Mouse (Mus musculus): ENCODE measurements around the gene Mrc2. TPM values are rescaled to one million over a fixed set of nuclear protein-coding genes. Genes with fewer than 3 reads are reported as not detected.

Mrc2 gene
- total RNA-seq, 1 experiment from 2014 or later: not detected

DNA sequence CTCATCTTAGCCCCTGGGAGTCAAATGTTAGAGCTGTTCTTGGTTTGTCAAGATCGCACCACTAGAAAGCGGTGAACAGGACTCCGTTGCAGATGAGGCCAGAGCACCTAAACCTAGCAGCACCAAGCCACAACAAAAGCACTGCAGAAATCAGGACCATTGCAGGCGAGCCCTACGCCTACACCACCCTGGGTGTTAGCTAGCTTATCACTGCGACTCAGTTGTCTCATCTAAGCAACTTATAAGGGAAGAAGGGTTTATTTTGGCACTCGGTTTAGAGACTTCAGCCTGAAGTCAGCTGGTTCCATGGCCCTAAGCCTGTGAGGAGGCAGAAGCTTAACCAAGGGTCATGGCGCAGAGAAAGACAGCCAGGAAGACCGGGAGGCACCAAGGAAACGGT is 3.6 kb downstream of the Mrc2 start:
- ATAC-seq (replicated peaks; ENCODE audit: low read depth, poor library complexity, severe bottlenecking): no peak

DNA sequence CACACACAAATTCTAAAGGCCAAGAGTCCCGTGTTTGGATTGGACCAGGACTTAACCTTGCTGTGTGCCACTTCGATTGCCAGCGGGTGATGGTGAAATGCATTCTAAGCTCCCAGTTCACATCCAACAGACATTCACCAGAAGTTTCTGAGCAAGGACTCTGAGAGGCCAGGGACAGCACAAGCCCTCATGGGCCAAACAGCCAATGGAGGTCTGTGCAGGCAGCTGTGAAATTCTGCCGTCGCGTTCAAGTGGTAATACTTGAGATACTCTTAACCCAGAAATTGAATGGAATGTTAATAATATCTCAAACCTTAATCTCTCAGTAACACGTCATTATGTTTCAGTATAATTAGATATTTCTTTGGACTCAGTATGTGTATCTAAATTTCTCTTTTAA is 17.8 kb downstream of the Mrc2 start:
- ATAC-seq (replicated peaks; ENCODE audit: low read depth, poor library complexity, severe bottlenecking): no peak

DNA sequence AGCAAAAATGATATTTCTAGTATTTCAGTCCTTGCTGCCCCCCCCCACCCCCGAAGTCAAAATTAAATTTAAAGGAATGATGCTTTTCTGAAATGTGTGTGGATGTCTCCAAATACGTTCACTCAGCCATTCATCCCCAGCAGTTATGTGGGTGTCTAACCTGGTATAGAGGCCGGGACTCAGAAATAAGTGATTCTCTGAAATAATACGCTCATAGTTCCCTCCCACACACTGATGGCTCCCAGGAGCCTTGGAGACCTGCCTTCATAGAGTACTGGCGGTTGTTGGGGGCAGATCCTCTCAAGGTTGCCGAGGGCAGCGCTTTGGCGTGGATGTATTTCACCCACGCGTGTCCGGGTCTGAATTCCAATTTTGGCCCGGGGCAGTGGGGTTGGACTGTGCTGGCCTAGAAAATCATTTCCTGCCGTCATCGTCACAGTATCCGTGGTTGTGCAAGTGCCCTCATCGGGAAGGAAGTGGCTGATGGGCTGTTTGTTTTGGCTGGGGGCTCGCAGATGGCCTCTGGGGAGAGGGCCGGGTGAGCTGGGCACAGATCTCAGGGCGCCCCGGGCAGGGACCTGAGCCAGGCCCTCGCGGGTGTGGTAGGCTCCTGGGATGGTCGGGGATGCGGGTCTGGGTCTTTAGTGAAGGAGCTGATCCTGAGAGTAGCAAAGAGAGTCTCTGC is 19.0 kb downstream of the Mrc2 start:
- ATAC-seq (replicated peaks; ENCODE audit: low read depth, poor library complexity, severe bottlenecking): peak; percentile 85

DNA sequence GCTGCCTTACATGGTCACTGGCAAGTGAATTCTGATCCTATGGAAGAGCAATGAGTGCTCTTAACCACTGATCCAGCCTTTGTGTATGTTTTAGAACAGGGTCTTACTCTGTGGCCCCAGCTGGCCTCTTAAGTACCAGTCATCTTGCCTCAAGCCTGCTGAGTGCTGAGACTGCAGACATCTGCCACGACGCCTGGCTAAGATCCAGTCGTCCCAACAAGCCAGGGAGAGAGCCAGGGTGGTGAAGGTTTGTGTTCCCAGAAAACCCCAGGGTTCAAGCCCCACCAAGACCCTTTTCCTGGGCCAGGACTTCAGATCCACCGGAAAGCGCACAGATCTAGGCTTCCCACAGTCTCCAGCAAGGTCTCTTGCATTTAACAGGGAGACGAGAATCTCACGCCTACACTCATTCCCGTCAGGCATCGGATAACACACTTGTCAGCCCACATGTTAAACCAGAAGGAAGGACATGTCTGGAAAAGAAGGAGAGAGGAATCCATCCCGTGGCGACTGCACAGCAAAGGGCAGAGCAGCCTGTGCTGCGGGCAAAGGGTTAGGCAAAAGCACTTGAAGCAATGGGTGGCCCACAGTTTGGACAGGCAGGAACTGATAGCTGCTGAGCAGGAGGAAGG is 20.0 kb downstream of the Mrc2 start:
- no peak for ATAC-seq (replicated peaks; ENCODE audit: low read depth, poor library complexity, severe bottlenecking)

DNA sequence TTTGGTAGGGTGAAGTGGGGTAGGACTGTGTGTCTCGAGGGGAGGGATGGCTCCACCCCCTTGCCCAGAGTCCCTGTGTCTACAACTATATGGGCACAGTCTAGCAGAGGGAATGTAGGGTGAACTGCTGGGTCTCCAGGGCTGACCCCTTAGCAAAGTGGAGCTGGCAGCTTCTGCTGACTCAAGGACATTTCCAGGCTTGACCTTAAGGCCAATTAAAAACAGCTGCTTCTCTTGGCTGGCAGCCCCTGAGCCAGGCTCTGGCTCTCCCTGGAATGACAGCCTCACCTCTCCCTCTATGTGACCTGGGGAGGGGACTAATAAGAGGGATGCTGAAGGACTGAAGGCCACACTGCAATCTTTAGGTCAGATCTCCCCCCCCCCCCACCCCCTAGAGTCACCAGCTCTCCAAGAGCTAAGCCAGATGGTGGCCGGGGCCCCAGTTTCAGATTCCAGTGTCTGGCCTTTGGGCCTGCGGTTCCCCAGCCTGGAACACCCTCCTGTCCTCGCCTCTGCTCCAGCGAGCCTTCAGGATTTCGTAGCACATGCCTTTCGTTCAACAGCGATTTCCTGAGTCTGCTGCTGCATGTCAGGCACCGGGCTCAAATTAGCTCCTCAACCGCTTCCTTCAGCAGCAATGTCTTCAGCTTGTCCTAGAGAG is 20.7 kb downstream of the Mrc2 start:
- peak; percentile 38; the same call in 1 of the 2 replicates for ATAC-seq (replicated peaks; ENCODE audit: low read depth, poor library complexity, severe bottlenecking)

GRCm38 (mm10) chr11:105313633-105314014 is 21.2 kb downstream of the Mrc2 start:
- ATAC-seq (replicated peaks; ENCODE audit: low read depth, poor library complexity, severe bottlenecking): no peak

GRCm38 (mm10) chr11:105315296-105315695 is 22.9 kb downstream of the Mrc2 start:
- no peak for ATAC-seq (replicated peaks; ENCODE audit: low read depth, poor library complexity, severe bottlenecking)

- no peak for ATAC-seq (replicated peaks; ENCODE audit: low read depth, poor library complexity, severe bottlenecking)
These were observed 23.7 kb downstream of the Mrc2 start for GRCm38 (mm10) chr11:105316121-105316520.

- ATAC-seq (replicated peaks; ENCODE audit: low read depth, poor library complexity, severe bottlenecking): no peak
These were observed 25.3 kb downstream of the Mrc2 start for GRCm38 (mm10) chr11:105317769-105318168.

- no peak for ATAC-seq (replicated peaks; ENCODE audit: low read depth, poor library complexity, severe bottlenecking)
These were observed 28.6 kb downstream of the Mrc2 start for GRCm38 (mm10) chr11:105321090-105321489.

DNA sequence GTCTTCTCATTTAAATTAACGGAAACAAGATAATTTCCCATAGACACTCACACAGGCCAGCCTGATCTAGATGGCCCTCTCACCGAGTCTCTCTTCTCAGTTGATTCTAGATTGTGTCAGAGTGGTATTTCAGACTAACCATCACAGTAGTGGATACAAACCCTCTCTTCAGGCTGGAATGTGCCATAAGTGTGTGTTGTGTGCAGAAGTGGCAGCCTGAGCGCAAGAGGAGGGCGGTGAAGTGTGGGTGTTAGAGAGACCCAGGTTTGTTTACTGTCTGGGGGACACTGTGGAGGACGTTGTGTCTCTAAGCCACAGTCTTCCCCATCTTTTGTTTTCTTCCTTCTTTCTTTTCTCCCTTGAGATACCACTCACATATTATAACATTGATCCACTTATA is 31.1 kb downstream of the Mrc2 start:
- no peak for ATAC-seq (replicated peaks; ENCODE audit: low read depth, poor library complexity, severe bottlenecking)

- ATAC-seq (replicated peaks; ENCODE audit: low read depth, poor library complexity, severe bottlenecking): no peak
These were observed 34.7 kb downstream of the Mrc2 start for GRCm38 (mm10) chr11:105327101-105327500.

- no peak for ATAC-seq (replicated peaks; ENCODE audit: low read depth, poor library complexity, severe bottlenecking)
These were observed 37.5 kb downstream of the Mrc2 start for GRCm38 (mm10) chr11:105329962-105330361.

DNA sequence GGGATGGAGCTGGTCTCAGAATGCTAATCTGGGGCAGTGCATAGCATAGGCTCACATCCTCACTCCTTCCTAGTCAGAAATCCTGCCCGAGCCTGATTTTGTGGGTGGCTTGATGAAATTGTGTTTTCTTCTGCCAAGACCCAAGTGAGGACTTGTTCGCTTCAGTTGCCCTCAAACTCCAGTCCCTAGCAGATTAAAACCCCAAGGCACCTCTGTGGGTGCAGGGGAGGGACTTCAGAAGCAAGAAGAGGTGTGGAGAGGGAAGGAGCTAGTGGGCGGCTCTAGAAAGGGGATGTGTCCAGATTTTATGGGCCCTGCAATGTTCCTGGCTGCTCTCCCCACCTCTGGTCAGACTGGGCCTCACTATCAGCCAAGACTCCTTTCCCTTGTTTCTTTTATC is 38.7 kb downstream of the Mrc2 start:
- no peak for ATAC-seq (replicated peaks; ENCODE audit: low read depth, poor library complexity, severe bottlenecking)

DNA sequence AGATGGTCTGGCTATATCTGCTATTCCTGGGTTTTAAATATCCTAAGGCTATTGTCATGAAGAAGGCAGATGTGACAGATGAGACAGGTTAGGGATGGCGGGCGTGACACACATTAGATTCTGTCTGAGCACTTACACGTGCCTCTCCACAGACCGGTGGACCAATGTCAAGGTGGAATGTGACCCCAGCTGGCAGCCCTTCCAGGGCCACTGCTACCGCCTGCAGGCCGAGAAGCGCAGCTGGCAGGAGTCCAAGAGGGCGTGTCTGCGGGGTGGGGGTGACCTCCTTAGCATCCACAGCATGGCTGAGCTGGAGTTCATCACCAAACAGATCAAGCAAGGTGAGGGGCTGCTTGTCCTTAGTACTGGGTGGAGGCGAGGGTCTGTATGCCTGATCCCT is 39.3 kb downstream of the Mrc2 start:
- ATAC-seq (replicated peaks; ENCODE audit: low read depth, poor library complexity, severe bottlenecking): no peak

GRCm38 (mm10) chr11:105332468-105332867 is 40.0 kb downstream of the Mrc2 start:
- ATAC-seq (replicated peaks; ENCODE audit: low read depth, poor library complexity, severe bottlenecking): peak; percentile 69

DNA sequence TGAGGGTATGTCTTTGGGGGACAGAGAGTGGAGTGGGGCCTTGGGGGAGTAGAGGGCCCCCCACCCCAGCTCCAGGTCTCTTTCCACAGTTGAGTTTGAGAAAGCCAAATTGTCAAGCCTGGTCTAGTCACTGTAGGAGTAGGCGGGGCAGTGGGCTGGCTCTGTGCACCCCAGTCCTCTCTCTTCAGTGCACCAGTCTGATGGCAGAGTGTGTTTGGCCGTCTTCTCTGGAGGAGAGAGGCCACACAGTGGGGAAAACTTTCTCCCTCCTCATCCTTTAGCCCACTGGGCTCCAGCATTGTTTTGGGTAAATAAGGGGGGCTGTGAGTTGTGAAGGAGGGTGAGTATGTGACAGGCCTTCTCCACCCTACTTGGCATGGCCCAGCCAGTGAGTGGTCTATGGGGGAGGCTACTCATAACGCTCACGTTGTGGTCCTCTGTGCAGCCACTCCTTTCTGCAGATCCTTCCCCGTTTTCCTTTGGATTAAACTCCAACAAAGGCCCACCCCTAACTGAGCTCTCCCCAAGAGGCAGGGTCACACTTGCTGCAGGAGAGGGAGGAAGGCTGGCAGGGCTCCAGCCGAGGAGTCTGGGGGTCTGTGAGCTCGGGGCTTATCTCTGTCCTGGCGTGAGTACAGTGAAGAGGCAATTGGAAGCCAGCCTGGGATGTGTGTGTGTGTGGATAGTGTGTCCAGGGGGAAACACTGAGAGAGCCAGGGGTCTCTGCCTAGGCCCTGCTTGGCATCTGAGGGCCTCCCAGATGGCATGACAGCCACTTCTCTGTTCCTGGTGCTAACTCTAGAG is 41.6 kb downstream of the Mrc2 start:
- no peak for ATAC-seq (replicated peaks; ENCODE audit: low read depth, poor library complexity, severe bottlenecking)

DNA sequence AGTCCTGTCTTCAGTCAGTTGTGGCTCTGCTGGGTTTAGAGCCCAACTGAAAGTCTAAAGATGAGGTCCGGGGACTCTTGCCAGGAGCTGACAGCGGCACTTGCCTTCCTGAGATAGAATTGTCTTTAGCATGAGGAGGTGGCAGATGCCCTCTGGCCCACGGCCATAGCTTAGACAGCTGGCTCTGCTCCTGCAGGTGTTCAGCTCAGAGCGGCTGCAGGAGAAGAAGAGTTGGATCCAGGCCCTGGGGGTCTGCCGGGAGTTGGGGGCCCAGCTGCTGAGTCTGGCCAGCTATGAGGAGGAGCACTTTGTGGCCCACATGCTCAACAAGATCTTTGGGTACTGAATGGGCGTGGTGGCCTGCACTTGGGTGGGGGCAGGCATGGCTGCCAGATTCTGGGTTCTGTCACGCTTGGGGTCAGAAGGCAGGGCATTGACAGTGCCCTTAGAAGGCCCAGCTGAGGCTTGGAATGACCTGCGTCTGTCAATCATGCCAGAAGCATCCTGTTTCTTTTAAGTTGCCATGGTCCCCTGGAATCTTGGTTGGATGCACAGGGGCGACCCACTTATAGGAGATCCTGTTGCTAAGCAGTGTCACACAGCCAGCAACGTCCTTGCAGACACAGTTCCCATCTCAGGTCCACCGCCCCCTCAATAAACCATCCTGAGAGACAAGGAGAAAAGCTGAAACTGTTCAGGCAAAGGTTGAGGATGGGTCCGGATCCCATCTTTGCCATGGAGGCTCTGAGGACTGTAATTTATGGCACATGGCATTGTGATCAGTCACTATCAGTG is 46.4 kb downstream of the Mrc2 start:
- no peak for ATAC-seq (replicated peaks; ENCODE audit: low read depth, poor library complexity, severe bottlenecking)

- no peak for ATAC-seq (replicated peaks; ENCODE audit: low read depth, poor library complexity, severe bottlenecking)
These were observed 52.8 kb downstream of the Mrc2 start for GRCm38 (mm10) chr11:105345284-105345683.
